Mouse (Mus musculus) bone marrow macrophage, adult 2 months (primary cell): ENCODE measurements at regions not wholly inside any gene's neighbourhood (a gene's known extent, or its start where the extent isn't known, plus 50 kb on each side); places are given as distances from the start of the nearest gene placed in this dataset.

Experiments
- H3K27ac ChIP-seq: 2 replicates; pipeline ENCODE4 v1.5.1; 2012; ENCODE audit warnings: low read depth, low read length; ENCODE audit not compliant: insufficient read depth
- H3K4me1 ChIP-seq: 2 replicates; pipeline ENCODE4 v1.6.1; 2012; ENCODE audit warnings: low read length; ENCODE audit not compliant: control insufficient read depth, insufficient read depth
- H3K4me3 ChIP-seq: 2 replicates; pipeline ENCODE4 v1.5.1; 2012; ENCODE audit warnings: mild to moderate bottlenecking, low read length, moderate library complexity; ENCODE audit not compliant: insufficient read depth
- CTCF ChIP-seq: IDR thresholded peaks from 2 replicates; pipeline ENCODE4 v1.5.1; 2012; ENCODE audit warnings: low read depth, mild to moderate bottlenecking, low read length, moderate library complexity
- POLR2A ChIP-seq: IDR thresholded peaks from 2 replicates; pipeline ENCODE4 v1.6.1; 2012; ENCODE audit warnings: mild to moderate bottlenecking, low read depth, low read length, borderline replicate concordance

GRCm38 (mm10) chr13:48154414-48155105, 106.5 kb upstream of the Id4 start:
- TF ChIP-seq POLR2A, result no peak
- no peak for TF ChIP-seq CTCF
- H3K27ac ChIP-seq, result no peak overlapping the region
- H3K4me3 ChIP-seq, result no peak overlapping the region
- H3K4me1 ChIP-seq, result no peaks in the 10 kb centered on the region

- H3K27ac ChIP-seq, result no peak overlapping the region
- H3K4me1 ChIP-seq, result no peaks in the 10 kb centered on the region
Measured at GRCm38 (mm10) chr13:48159020-48159910, 101.8 kb upstream of the Id4 start.

GRCm38 (mm10) chr13:48160161-48160560, 100.9 kb upstream of the Id4 start:
- Histone ChIP-seq H3K4me1 (no peaks in the 10 kb centered on the region), H3K27ac (no peak overlapping the region), H3K4me3 (no peak overlapping the region)
- TF ChIP-seq POLR2A (no peak), CTCF (no peak)

More at GRCm38 (mm10) chr13:48159020-48159910, 101.8 kb upstream of the Id4 start:
- TF ChIP-seq POLR2A (no peak), CTCF (no peak)
- H3K4me3 ChIP-seq, result no peak overlapping the region

- H3K4me1 ChIP-seq, result no peaks in the 10 kb centered on the region
- no peak overlapping the region for H3K4me3 ChIP-seq
- TF ChIP-seq CTCF, result no peak
- TF ChIP-seq POLR2A, result no peak
- no peak overlapping the region for H3K27ac ChIP-seq
Measured at GRCm38 (mm10) chr13:48161339-48161738, 99.7 kb upstream of the Id4 start.

GRCm38 (mm10) chr13:48164586-48164985, 96.4 kb upstream of the Id4 start:
- no peak overlapping the region for H3K4me3 ChIP-seq
- no peaks in the 10 kb centered on the region for H3K4me1 ChIP-seq
- H3K27ac ChIP-seq, result no peak overlapping the region
- TF ChIP-seq CTCF, result no peak
- no peak for TF ChIP-seq POLR2A

- no peak overlapping the region for H3K4me3 ChIP-seq
- no peak overlapping the region for H3K27ac ChIP-seq
- TF ChIP-seq CTCF (no peak), POLR2A (no peak)
- H3K4me1 ChIP-seq, result no peaks in the 10 kb centered on the region
Measured at GRCm38 (mm10) chr13:48165838-48166237, 95.2 kb upstream of the Id4 start.

GRCm38 (mm10) chr13:48167976-48168375, 93.1 kb upstream of the Id4 start:
- no peak overlapping the region for H3K27ac ChIP-seq
- H3K4me1 ChIP-seq, result no peaks in the 10 kb centered on the region
- no peak for TF ChIP-seq CTCF
- TF ChIP-seq POLR2A, result no peak
- H3K4me3 ChIP-seq, result no peak overlapping the region

GRCm38 (mm10) chr13:48171309-48171953, 89.6 kb upstream of the Id4 start:
- H3K4me1 ChIP-seq, result no peaks in the 10 kb centered on the region
- no peak overlapping the region for H3K4me3 ChIP-seq
- TF ChIP-seq CTCF, result no peak
- TF ChIP-seq POLR2A, result no peak

GRCm38 (mm10) chr13:48171994-48172393, 89.0 kb upstream of the Id4 start:
- TF ChIP-seq CTCF (no peak), POLR2A (no peak)
- H3K4me1 ChIP-seq, result no peaks in the 10 kb centered on the region
- H3K4me3 ChIP-seq, result no peak overlapping the region
- no peak overlapping the region for H3K27ac ChIP-seq

More at GRCm38 (mm10) chr13:48171309-48171953, 89.6 kb upstream of the Id4 start:
- no peak overlapping the region for H3K27ac ChIP-seq

GRCm38 (mm10) chr13:48192476-48192875, 68.6 kb upstream of the Id4 start:
- H3K27ac ChIP-seq, result no peak overlapping the region
- H3K4me3 ChIP-seq, result no peak overlapping the region
- TF ChIP-seq POLR2A, result no peak
- no peak for TF ChIP-seq CTCF
- no peaks in the 10 kb centered on the region for H3K4me1 ChIP-seq
